Mouse (Mus musculus): ENCODE measurements at regions not wholly inside any gene's neighbourhood (a gene's known extent, or its start where the extent isn't known, plus 50 kb on each side); places are given as distances from the start of the nearest gene placed in this dataset.

GRCm38 (mm10) chr14:85160396-85160795 is 717.0 kb downstream of the Pcdh17 start:
- no peak for DNase-seq (ENCODE audit: low spot score in 2 of 2)
- intact Hi-C loops (cut with DNase I), result no loop called here

- intact Hi-C loops (cut with DNase I), result no loop called here
These were observed 743.4 kb downstream of the Pcdh17 start for GRCm38 (mm10) chr14:85186794-85187193.

GRCm38 (mm10) chr14:85204069-85204468 is 760.7 kb downstream of the Pcdh17 start:
- intact Hi-C loops (cut with DNase I), result no loop called here
- DNase-seq (ENCODE audit: low spot score in 2 of 2), result no peak

More at GRCm38 (mm10) chr14:85186794-85187193, 743.4 kb downstream of the Pcdh17 start:
- no peak for DNase-seq (ENCODE audit: low spot score in 2 of 2)

GRCm38 (mm10) chr14:85208383-85208782 is 765.0 kb downstream of the Pcdh17 start:
- intact Hi-C loops (cut with DNase I), result no loop called here
- no peak for DNase-seq (ENCODE audit: low spot score in 2 of 2)

- DNase-seq (ENCODE audit: low spot score in 2 of 2), result peak in 1 of 2 experiments; percentile 14
- intact Hi-C loops (cut with DNase I), result loop anchor here (5.0 kb wide), 1 partner anchor 807 kb away; no protein-coding TSS in a partner anchor
These were observed 771.7 kb downstream of the Pcdh17 start for GRCm38 (mm10) chr14:85215026-85215425.

Measured in left cerebral cortex, postnatal 25 days (tissue).